Mouse (Mus musculus) heart, adult 18-20 months (tissue): ENCODE results near the gene Hesx1. TPM values are rescaled to one million over a fixed set of nuclear protein-coding genes. Genes with fewer than 3 reads are reported as not detected.
"Not testable (repeated sequence)": the region's sequence is repeated elsewhere in the genome, so short reads cannot be mapped to it uniquely, and the experiment has no call there.

Source experiments
- DNase-seq, 2 experiments: peaks; one replicate each; pipeline ENCODE4 v3.0.0; 2021 to 2022; ENCODE audit warnings: mixed read lengths in 1 of 2
- long read RNA-seq, 2 experiments: library from polyadenylated mRNA; stranded (forward); transcript quantifications; one replicate each; pipeline ENCODE4 v2.0.0; 2021
- total RNA-seq, 2 experiments: library from RNA; stranded (reverse); gene quantifications; 2 replicates each; pipeline ENCODE4 v1.2.3; 2021

Gene Hesx1
- not detected for total RNA-seq
- long read RNA-seq, experiment 1 = 0 reads
- long read RNA-seq, experiment 2 = 0 reads

DNA sequence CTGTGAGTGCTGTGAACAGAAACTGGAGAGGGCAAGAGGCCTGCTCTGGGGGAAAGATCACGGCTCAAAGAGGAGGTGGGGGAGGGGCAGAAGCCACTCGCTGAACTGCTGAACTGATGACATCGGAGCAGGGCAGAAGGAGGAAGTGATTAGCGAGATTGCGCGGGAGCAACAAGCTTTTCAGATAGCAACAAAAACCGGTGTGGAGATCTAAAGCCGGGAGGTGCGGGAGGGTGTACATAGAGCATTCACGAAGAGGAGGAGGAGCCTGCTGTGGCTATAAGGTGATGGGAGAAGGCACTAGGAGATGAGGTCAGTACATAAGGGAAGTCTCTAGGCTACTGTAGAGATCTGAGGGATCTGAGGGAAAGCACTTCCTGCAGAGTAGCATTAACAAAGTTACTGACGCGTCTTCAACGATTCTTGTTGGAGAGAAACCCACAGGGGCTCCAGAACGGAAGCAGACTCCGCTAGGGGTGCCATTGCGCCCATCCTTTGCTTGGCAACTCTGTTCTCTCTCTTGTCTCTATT lies at the start of gene Hesx1:
Gene Hesx1, plus strand, starts transcription at position 206 of the 531 bp plus-strand sequence.
- DNase-seq = peak; percentile 42 to 58

DNA sequence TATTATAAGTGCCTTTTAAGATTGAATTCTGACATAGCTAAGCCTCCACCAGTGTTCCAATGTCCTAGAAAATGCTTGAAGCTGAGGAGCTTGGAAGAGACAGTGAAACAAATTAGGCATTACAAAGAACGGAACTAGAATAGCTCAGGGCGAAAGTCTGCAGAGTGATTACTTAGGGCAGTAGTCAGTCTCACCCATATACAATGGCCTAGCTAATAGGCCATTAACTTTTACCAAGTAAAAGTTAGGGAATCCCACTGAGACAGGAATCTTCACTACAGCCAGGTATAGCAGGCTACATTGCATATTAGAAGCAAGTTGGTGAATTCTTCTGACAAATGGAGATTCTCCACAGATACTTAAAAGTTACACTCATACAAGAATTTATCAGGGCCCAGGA lies 38.1 kb upstream of the Hesx1 start:
- not testable (repeated sequence) for DNase-seq

DNA sequence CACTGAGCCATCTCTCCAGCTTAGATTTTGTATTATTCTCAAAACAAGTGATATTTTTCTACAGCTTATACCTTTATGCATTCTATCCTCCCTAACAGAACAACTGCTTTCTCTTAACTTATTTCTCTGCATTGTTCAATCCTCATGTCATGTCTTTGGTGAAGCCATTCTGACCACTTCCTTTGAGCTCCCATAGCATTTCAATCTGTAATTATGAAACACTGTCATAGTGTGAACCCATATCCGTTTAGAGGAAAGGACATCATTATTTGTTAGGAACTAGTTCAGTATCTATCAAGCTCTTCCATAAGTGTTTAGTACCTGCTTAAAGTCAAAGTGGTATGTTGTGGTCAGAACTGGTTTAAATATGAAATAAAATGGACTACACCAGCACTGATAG lies 33.7 kb upstream of the Hesx1 start:
- DNase-seq = no peak

DNA sequence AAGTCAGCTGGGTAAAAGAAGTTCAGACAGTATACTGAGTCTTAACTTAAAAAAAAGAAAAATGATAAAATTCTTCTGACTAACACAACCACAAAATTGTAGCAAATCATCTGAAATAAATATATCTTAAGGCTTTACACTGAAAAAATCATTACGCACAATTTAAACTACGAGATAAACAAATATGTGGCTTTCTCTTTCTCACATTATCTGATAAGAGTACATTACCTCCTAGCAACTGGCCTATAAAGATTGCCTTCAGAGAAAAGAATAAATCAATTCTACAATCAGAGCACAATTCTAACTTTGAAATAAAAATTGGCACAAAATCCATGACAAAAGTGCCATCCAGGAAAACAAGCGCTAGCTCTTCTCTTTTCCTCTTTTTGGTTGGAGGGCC lies 25.1 kb upstream of the Hesx1 start:
- DNase-seq = no peak

DNA sequence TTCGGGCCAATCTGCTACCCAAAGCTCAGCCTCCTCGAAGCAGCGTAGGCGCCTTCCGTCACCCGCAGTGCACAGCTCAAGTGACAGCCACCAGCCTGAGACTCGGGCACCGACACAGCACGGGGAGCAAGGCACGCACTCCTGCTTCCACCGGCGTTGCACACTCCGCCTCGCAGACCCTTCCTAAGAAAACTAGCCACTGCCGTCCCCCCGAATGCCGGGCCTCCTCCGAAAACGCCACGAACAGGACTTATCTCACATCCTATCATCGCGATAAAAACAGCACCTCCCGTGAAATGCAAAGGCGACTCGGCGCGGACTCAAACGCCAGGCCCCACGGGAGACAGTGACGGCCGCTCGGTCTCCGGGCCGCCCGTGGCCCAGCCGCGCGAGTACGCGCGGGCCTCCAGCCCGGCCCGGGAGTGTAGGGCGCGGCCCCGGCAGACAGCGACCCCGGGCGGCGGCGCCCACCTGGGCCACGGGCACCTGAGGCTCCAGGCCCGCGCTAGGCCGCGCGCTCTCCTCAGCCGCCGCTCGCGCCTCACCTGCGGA lies 24.3 kb upstream of the Hesx1 start:
- peak in 1 of 2 experiments; percentile 50 for DNase-seq

DNA sequence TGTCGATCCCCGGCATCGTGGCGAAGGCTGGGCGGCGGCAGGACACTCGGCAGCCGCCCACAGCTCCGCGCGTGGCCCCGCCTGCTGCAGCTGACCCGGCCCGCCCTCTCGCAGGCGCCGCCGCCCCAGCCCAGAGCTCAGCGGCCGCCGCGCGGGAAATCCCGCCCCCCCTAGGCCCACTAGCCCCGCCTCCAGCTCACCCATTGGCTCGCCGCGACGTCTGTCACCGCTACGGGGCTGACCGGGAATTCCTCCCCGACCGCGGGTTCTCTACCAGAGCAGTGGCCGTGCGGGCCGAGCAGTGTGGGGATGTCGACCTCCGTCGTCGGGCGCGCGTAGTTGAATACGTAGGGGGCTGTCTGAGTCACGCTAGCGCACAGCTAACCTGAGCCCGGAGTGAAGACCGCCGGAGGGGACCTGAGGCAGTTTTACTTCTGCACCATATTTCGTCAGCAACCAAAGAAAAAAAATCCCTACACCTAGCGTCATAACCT lies 23.7 kb upstream of the Hesx1 start:
- peak; percentile 97 to 100 for DNase-seq

DNA sequence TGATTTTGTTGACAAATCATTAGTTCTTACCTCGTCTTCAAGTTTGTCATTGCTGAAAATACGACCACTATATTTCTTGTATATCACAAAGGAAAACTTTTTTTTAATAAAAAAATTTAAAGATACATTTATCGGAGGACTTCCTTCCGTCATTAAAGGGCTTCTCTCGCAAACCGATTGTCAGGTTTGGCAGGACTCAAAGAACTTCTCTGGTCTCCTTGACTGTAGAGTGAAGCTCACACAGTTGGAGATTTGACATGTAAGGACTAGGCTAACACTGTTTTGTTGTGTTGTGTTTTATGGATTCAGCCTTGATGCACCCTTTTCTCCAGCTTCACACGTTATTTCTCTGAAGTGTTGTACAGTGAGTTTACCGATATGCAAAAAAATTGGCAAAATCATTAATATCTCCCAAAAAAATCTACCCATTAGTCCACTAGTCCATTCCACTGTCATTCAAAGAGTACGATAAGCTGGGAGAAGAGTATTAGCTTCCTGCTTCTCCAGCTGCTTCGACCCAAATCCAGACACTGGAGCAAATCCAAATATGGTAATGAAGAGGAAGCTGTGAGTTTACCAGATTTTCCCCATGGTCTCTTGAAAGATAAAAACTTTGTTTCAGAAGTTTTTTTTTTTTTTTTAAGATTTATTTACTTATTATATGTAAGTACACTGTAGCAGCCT lies 23.0 kb upstream of the Hesx1 start, which contains the start of gene Appl1:
Gene Appl1, minus strand, starts transcription at position 127 of the 684 bp plus-strand sequence.
- DNase-seq = peak; percentile 25 to 31

DNA sequence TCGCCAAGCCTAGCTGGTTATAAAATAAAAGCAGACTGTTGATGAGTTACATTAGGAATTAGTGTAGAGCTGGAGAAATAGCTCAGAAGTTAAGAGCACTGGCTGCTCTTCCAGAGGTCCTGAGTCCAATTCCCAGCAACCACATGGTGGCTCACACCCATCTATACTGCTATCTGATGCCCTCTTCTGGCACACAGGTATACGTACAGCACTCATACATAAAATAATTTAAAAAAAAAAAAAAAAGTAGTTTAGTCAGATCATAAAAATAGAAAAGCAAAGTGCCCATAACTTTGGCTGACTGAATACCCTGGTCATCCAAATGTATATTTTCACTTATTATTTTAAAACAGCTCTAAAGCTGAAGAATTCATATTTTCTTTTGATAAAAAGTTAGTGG lies 21.1 kb upstream of the Hesx1 start:
- no peak for DNase-seq

DNA sequence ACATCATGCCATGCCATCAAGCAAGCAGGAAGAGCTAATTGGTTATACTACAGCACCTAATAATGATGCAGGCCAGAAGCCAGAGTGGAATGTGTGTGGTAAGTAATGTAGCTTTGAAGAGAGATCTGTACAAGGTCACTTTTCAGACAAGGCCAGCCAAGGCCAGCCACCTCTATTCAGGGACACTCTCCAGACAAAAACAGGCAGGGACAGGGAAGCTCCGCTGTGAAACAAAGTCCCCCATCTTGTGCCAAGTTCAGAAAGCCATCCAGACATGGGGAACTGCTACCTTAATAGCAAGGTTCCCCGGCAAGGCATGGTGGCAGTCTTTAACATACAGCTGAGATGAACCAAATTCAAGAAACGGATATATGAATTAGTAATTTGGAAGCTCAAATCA lies 18.7 kb upstream of the Hesx1 start:
- peak in 1 of 2 experiments; percentile 13 for DNase-seq

DNA sequence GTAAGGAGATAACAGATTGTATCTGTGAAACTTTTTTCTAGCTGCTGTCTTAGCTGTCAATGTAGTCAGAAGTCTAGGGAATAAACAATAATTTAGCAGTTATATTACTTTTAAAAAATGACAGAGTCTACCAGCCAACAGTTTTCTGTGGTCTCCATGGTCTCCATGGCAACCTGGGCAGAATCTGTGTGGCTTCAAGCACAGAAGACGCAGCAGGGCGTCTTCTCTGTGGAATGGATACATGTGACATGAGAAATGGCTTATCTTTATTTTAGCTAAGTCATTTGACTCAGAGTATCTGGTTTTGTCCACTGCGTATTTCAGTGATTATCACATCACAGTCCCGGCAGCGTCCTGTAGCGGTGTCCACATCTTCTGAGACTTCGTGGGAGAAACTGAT lies 18.0 kb upstream of the Hesx1 start:
- no peak for DNase-seq

DNA sequence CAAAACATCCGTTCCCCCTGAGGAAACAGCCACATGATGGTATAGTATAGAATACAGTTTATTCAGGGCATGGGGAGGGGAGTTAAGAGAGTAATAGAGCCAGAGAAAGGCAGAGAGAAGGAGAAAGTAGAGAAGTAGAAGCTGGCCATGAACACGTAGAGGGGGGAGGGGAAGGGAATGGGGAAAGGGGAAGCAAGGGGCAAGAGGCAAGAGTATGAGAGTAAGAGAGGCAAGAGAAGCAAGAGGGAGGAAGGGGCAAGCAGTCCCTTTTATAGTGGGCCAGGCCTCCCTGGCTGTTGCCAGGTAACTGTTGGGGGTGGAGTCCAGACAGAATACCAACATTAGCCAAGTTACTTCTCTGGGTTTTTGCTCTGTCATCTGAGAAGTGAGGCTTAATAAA lies 16.7 kb upstream of the Hesx1 start:
- no peak for DNase-seq

DNA sequence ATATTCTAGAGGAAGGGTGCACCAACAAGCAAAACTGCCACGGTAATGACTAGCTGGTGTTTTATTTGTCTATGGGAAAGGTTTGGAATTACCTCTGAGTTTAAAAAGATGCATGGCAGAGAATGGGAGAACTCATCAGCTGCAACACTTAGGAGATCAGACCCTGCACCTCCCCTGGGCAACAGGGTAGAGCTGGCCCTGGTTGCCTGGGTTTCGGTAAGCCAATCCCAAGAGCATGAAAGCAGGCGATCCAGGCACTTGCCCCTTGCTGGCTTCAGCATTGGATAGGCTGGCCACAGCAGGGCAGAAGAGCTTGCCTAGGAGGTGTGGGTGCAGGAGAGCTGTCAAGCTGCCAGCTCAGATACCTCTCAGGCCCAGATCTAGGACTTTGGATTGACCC lies 14.4 kb upstream of the Hesx1 start:
- DNase-seq = no peak

DNA sequence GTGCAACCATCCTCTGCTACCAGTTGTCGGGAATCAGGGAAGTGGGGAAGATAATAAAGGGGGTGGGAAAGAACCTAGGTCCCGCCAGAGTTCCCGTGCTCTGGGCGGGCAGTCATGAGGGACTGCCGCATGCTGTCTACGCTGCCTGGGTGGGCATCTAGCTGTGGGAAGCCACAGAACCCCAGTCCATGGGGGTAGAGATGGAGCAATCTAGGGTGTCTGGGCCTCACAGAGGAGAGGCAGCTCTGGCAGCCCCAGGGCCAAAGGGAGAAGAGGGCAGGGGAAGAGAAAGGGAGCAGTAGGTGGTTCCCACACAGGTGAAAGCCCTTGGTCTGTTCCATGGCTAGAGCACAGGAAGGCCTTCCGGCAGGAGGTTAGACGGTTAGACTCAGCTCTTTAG lies 13.2 kb upstream of the Hesx1 start:
- no peak for DNase-seq

DNA sequence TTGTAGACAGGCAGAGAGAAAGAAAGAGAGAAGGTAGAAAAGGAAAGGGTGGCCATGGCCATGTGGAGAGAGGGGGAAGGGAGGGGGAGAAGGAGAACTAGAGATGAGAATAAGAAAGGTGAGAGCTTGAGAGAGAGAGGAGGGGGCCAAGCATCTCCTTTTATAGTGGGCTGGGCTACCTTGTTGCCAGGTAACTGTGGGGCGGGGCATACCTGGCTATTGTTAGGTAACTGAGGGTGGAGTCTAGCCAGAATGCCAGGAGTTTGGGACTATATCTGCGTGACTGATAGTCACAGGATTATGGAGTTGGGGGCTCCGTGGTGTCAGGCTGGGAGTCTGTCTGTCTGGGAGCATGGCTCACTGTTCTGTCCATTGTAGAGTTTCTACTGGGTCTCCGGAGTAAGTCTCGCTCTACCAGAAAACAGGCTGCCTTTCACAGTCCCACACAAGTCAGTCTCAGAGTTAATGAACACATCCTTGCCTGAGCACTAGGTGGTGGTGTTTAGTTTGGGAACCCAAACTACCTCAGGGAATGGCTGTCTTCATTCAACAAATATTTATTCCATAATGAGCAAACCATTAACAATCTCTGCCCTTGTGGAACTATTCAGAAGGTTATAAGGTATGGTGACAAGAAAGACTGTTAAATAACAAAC lies 12.6 kb upstream of the Hesx1 start:
- no peak for DNase-seq

DNA sequence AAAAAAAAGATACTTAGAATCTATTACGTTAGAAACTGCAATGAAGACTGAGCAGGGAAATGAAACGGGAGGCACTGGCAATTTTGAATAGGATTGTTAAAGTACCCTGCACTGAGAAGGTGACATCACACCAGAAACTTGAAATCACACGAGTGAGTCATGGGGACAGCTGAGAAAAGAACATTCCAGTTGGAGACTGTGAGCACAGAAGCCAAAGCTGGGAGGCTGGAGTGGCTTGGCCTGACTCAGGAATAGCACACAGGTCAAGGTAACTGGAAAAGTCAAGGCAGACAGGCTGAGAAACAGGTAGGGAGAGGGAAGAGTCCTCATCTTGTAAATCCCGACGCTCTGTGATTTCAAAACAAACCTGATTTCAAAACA lies 12.1 kb upstream of the Hesx1 start:
- DNase-seq = no peak

DNA sequence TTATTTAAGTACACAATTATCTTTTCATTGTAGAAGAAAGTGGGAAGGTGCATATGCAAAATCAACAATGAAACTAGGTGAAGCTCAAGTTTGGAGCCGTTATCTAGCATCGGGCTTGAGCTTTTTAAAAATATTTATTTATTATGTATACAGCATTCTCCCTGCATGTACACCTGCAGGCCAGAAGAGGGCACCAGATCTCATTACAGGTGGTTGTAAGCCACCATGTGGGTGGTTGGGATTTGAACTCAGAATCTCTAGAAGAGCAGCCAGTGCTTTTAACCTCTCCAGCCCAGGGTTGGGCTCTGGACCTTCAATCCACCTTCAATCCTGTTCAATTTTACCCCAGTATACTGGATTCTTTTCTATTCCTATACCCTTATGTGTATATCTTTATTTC lies 5.5 kb upstream of the Hesx1 start:
- DNase-seq = peak in 1 of 2 experiments; percentile 16

DNA sequence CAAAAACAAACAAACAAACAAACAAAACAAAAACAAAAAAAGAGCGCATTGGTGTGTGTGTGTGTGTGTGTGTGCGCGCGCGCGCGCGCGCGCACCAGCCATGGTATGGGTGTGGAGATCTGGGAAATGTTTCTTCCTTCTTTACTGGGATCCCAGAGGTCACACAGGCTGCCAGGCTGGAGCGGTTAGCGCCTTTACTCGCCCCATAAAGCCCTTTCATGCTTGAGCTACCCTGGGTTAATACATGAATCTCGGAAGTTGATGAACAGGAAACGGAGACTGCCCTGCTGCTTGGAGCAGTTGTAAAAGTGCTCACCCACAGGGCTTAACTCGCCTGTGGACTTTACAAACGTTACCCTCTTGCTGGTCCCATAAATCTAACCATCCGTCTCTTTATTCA lies 2.6 kb upstream of the Hesx1 start:
- DNase-seq = no peak

DNA sequence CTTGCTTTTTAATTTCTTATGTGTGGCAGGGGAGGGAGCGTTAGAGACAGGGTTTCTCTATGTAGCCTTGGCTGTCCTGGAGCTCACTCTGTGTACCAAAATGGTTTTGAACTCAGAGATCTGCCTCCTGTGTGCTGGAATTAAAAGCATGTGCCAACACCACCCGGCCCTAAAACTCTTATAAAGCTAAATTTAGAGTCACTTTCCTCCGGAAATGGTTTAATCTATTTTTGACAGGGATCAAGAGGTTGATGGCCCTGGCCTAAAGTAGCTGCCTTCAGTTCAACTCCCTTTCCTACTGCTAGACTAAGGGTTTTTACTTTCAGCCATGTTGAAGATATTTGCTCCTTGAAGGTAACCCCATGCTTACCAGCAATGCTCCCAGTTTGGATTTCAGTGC lies 789 bp upstream of the Hesx1 start:
- DNase-seq = peak in 1 of 2 experiments; percentile 8

DNA sequence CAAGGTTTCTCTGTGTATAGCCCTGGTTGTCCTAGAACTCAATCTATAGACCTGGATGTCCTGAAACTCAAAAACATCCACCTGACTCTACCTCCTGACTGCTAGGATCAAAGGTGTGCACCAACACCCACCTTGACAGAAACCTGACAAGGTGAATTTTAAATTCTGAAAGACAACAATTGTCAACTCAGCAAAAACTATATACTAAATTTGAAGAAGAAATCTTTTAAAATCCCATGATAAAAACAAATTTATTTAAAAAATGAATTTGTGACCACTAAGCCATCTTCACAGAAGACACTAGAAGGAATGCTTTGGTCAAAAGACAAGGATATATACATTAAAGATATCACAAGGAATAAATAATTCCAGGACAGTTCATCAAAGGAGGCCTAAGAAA lies 2.0 kb downstream of the Hesx1 start:
- DNase-seq = no peak

DNA sequence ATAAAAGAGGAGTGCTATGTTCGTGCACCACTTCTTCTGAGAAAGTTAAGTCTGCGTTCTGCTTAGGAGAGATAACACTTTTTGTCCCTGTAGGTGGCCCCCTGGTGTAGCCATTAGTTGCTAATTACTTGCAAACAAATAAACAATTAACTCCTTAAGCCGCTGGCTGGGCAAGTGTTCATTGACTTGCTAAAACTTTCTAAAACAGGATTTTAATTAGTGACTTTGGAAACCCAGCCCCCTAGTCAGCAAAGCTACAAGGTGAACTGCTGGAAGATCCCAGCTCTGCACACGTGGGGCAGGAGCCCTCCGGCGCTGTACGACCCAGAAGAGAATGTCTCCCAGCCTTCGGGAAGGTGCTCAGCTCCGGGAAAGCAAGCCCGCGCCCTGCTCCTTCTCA lies 6.2 kb downstream of the Hesx1 start:
- no peak for DNase-seq

DNA sequence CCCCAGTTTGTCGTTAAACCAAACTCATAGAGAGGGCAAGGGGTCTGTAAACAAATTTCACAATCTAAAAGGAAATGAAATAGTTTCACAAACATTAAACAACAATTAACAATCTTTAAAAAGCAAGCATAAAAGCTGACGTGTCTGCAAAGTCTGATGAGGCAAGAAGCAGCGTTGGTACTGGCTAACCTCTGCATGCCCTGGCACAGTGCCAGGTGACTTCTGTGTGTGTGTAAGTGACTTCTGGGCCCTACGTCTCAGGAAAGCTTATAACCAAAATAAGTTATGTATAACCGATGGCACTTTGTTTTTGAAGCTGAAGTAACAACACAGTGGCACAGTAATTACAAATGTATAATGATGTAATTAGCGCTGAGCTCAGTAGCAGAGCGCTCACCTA lies 10.7 kb downstream of the Hesx1 start:
- DNase-seq = no peak

DNA sequence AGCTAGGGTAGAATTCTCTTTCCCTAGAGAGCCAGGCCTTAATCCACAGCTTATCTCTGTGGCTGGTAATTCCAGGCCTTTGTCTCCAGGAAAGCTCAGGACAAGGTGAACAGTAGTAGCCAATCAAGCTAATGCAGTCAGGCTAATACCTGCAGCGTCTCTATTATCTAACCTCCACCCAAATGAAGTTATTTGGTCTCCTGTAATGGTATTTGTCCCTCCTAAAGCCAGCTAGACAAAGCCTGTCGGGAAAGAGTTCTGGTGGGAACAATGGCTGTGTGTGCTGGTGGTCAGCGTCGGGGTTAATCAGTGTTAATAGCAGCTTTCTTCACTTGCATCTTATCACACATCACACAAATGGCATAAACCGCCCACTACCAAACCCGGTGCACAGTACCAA lies 11.7 kb downstream of the Hesx1 start:
- no peak for DNase-seq

DNA sequence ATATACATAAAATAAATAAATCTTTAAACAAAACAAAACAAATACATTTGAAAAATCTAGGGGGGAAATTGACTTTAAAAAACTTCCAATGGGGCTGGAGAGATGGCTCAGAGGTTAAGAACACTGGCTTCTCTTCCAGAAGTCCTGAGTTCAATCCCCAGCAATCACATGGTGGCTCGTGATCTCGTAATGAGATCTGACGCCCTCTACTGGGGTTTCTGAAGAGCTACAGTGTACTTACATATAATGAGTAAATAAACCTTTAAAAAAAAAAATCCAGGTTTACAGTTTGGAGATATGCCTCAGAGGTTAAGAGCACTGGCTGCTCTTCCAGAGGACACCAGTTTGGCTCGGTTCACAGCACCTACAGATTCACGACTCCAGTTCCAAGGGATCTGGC lies 17.3 kb downstream of the Hesx1 start:
- no peak for DNase-seq
